ENCODE assay signal across 27 mouse cellular contexts in genomic region chr12:83780181-83780580, GRCm38 (mm10). TPM values are rescaled to one million over a fixed set of nuclear protein-coding genes. Genes with fewer than 3 reads are reported as not detected.
DNase-seq lines count a peak whose midpoint lies in the region; ATAC-seq lines count a peak whose summit lies in the region.
"Had no signal": no experiment of that assay in that cellular context is flagged by ENCODE, and none has a peak within 500 bp of the region (broad histone marks: within the 10 kb centered on the region; RNA-seq: fewer than 3 reads in every experiment).

No protein-coding gene starts in this region.

- no peak overlapping the region for H3K4me2 ChIP-seq in heart, embryonic 11.5 days
- H3K4me2 ChIP-seq: embryonic facial prominence, embryonic 13.5 days; forebrain, embryonic 12.5 days; forebrain, embryonic 15.5 days; heart, embryonic 15.5 days; hindbrain, embryonic 13.5 days; intestine, embryonic 15.5 days had no signal

- peaks cover 17% of the 10 kb centered on the region for H3K27me3 ChIP-seq in heart, embryonic 10.5 days (ENCODE audit: insufficient read depth, poor library complexity, severe bottlenecking)
- H3K27me3 ChIP-seq in heart, embryonic 11.5 days (ENCODE audit: control insufficient read depth, insufficient read depth, low read length), result no peaks in the 10 kb centered on the region
- H3K27me3 ChIP-seq: embryonic facial prominence, embryonic 13.5 days; forebrain, embryonic 12.5 days; forebrain, embryonic 15.5 days; heart, embryonic 15.5 days; hindbrain, embryonic 13.5 days; intestine, embryonic 15.5 days had no signal

- intact Hi-C loops in heart, postnatal 10 days (cut with DNase I), result no loop called here
- intact Hi-C loops in heart, postnatal 14 days (cut with DNase I), result no loop called here

- peaks cover 6% of the 10 kb centered on the region for H3K4me1 ChIP-seq in heart, embryonic 10.5 days
- H3K4me1 ChIP-seq in heart, embryonic 11.5 days (ENCODE audit: control insufficient read depth, insufficient read depth, low read length), result no peaks in the 10 kb centered on the region
- H3K4me1 ChIP-seq: embryonic facial prominence, embryonic 13.5 days; heart, embryonic 15.5 days had no signal

- no peak overlapping the region for H3K4me3 ChIP-seq in heart, embryonic 10.5 days
- no peak overlapping the region for H3K4me3 ChIP-seq in heart, embryonic 11.5 days (ENCODE audit: low read depth, low read length)
- H3K4me3 ChIP-seq: embryonic facial prominence, embryonic 10.5 days; embryonic facial prominence, embryonic 13.5 days; erythroblast, embryonic 14.5 days; forebrain, embryonic 12.5 days; forebrain, embryonic 15.5 days; heart, embryonic 15.5 days; hindbrain, embryonic 13.5 days; intestine, embryonic 15.5 days had no signal

- H3K9ac ChIP-seq in heart, embryonic 11.5 days (ENCODE audit: low read depth, low read length), result no peak overlapping the region
- H3K9ac ChIP-seq: embryonic facial prominence, embryonic 13.5 days; forebrain, embryonic 12.5 days; forebrain, embryonic 15.5 days; heart, embryonic 15.5 days; hindbrain, embryonic 13.5 days; intestine, embryonic 15.5 days had no signal

- H3K27ac ChIP-seq in heart, embryonic 10.5 days, result no peak overlapping the region
- no peak overlapping the region for H3K27ac ChIP-seq in heart, embryonic 11.5 days (ENCODE audit: low read depth, low read length)
- H3K27ac ChIP-seq: embryonic facial prominence, embryonic 10.5 days; embryonic facial prominence, embryonic 13.5 days; forebrain, embryonic 12.5 days; forebrain, embryonic 15.5 days; heart, embryonic 15.5 days; hindbrain, embryonic 13.5 days; intestine, embryonic 15.5 days had no signal

- DNase-seq in heart, adult 18-20 months, result peak; percentile 34 to 57
- no peak for DNase-seq in heart, embryonic 10.5 days (ENCODE audit: low spot score)
- DNase-seq in heart, postnatal 10 days, result peak; percentile 38 to 42
- peak; percentile 45 to 53 for DNase-seq in heart, postnatal 14 days
- DNase-seq in adrenal gland, postnatal 4 days (ENCODE audit: low spot score in 2 of 2), result no peak
- DNase-seq: adrenal gland, adult 2 months; adrenal gland, postnatal 14 days; cerebellum, adult 11-12 months; cerebellum, adult 8-10 months; cerebellum, postnatal 10 days; cerebellum, postnatal 36 days; embryo, embryonic 11 days; gastrocnemius, postnatal 14 days; kidney, adult 18-20 months; kidney, adult 9 months had no signal

- H3K9me3 ChIP-seq in heart, embryonic 10.5 days, result no peaks in the 10 kb centered on the region
- H3K9me3 ChIP-seq in heart, embryonic 11.5 days (replicated peaks; ENCODE audit: control insufficient read depth, low read length), result no peaks in the 10 kb centered on the region
- H3K9me3 ChIP-seq: embryonic facial prominence, embryonic 10.5 days; embryonic facial prominence, embryonic 13.5 days; forebrain, embryonic 12.5 days; forebrain, embryonic 15.5 days; heart, embryonic 15.5 days; hindbrain, embryonic 13.5 days; intestine, embryonic 15.5 days had no signal

- no peaks in the 10 kb centered on the region for H3K36me3 ChIP-seq in heart, embryonic 10.5 days
- no peaks in the 10 kb centered on the region for H3K36me3 ChIP-seq in heart, embryonic 11.5 days (ENCODE audit: control insufficient read depth, insufficient read depth, low read length)
- H3K36me3 ChIP-seq: embryonic facial prominence, embryonic 10.5 days; embryonic facial prominence, embryonic 13.5 days; forebrain, embryonic 12.5 days; forebrain, embryonic 15.5 days; heart, embryonic 15.5 days; hindbrain, embryonic 13.5 days; intestine, embryonic 15.5 days had no signal

- no peak for ATAC-seq in heart, embryonic 11.5 days (replicated peaks; ENCODE audit: insufficient number of reproducible peaks, low FRiP score, low TSS enrichment)
- ATAC-seq: CD4-positive, CD25-positive, alpha-beta regulatory T cell, adult 4 months; forebrain, embryonic 15.5 days; hindbrain, embryonic 16.5 days; intestine, embryonic 15.5 days had no signal

- 88% methylated on average over 3 of the region's 3 CpGs for WGBS in heart, embryonic 10.5 days
- 72% methylated on average over 3 of the region's 3 CpGs for WGBS in heart, embryonic 11.5 days (ENCODE audit: insufficient replicate concordance)

RNA-seq across cellular contexts. Expression of gene Papln, which starts 16.7 kb away (rescaled TPM):
- total RNA-seq in heart, adult 18-20 months (2021), result 1 to 10 TPM; 5.3 to 5.7 TPM
- 0.15 and 0.38 TPM in 2 replicates for polyA plus RNA-seq in heart, embryonic 10.5 days (2016; fragmentation: Nextera tagmentation; extraction: Ambion mirVana)
- total RNA-seq in heart, postnatal 10 days (2021), result 10 to 100 TPM; 28.6 to 28.8 TPM
- polyA plus RNA-seq in heart, embryonic 11.5 days (2014; fragmentation: Nextera tagmentation; extraction: Ambion mirVana), result 0.10 TPM in 1 of 2 replicates, not detected in the other
- 10 to 100 TPM; 21.8 to 24.8 TPM for total RNA-seq in heart, postnatal 14 days (2021)
- total RNA-seq in adrenal gland, postnatal 4 days (2021), result 1 to 10 TPM; 2.8 to 6.0 TPM
- polyA plus RNA-seq: C2C12; CD4-positive, CD25-positive, alpha-beta regulatory T cell, adult 4 months; erythroblast, embryonic 14.5 days had no signal

Comparison
In these comparisons a context has a peak if more than half of its experiments do, and no peak if none do; other contexts are left out.
1. DNase-seq: peak in heart, adult 18-20 months (2 of 2), heart, postnatal 10 days (2 of 2) and heart, postnatal 14 days (2 of 2); none in heart, embryonic 10.5 days (single experiment) and adrenal gland, postnatal 4 days (0 of 2).